Mouse (Mus musculus) forebrain, postnatal 0 days (tissue): Measurements from ENCODE around the gene Ksr1. TPM values are rescaled to one million over a fixed set of nuclear protein-coding genes. Genes with fewer than 3 reads are reported as not detected.
A peak's percentile ranks its signal among the peaks of the same experiment; 100 is the strongest.

Experiments
- ATAC-seq: fragments of 200-750 bp; cut with Nextera tagmentation; 2 replicates; pipeline ENCODE4 v1.8.0; 2017; ENCODE audit warnings: mild to moderate bottlenecking, moderate library complexity
- DNase-seq: peaks from one replicate; pipeline ENCODE4 v3.0.0-alpha.2; 2015
- H3K27ac ChIP-seq: fragments of 300-500 bp; sonication (generic); 2 replicates; pipeline ENCODE4 v1.5.1; 2014; ENCODE audit warnings: low read depth, mild to moderate bottlenecking, antibody characterized with exemption, low read length, moderate library complexity, mixed read lengths
- H3K27me3 ChIP-seq: fragments of 300-500 bp; sonication (generic); 2 replicates; pipeline ENCODE4 v1.6.1; 2014; ENCODE audit warnings: mild to moderate bottlenecking, low read length, mixed read lengths; ENCODE audit not compliant: insufficient read depth
- H3K36me3 ChIP-seq: fragments of 300-500 bp; sonication (generic); 2 replicates; pipeline ENCODE4 v1.6.1; 2014; ENCODE audit warnings: mild to moderate bottlenecking, moderate library complexity; ENCODE audit not compliant: insufficient read depth
- H3K4me1 ChIP-seq: fragments of 300-500 bp; sonication (generic); 2 replicates; pipeline ENCODE4 v1.6.1; 2014; ENCODE audit warnings: antibody characterized with exemption; ENCODE audit not compliant: insufficient read depth
- H3K4me2 ChIP-seq: fragments of 300-500 bp; sonication (generic); 2 replicates; pipeline ENCODE4 v1.6.1; 2014; ENCODE audit warnings: low read depth, mild to moderate bottlenecking, moderate library complexity
- H3K4me3 ChIP-seq: fragments of 300-500 bp; sonication (generic); 2 replicates; pipeline ENCODE4 v1.5.1; 2014; ENCODE audit warnings: low read depth, low read length, mixed read lengths
- H3K9ac ChIP-seq: fragments of 300-500 bp; sonication (generic); 2 replicates; pipeline ENCODE4 v1.6.1; 2014; ENCODE audit warnings: mild to moderate bottlenecking
- H3K9me3 ChIP-seq: fragments of 300-500 bp; sonication (generic); 2 replicates; pipeline ENCODE4 v1.6.1; 2016; ENCODE audit warnings: low read length
- CTCF ChIP-seq: sonication (generic); IDR thresholded peaks from 2 replicates; pipeline ENCODE4 v1.5.1; 2016; ENCODE audit warnings: antibody characterized with exemption, control low read depth, low read depth
- WGBS: fragments of 180-500 bp; shearing (Covaris S2); extraction: QIAGEN DNeasy Blood & Tissue Kit; methylation state at CpG from one replicate; pipeline ENCODE4 v1.1.7; 2014; 5-methylcytosine and 5-hydroxymethylcytosine counted together
- polyA plus RNA-seq: library from polyadenylated mRNA; unstranded; fragments of >200 nt; fragmentation: Nextera tagmentation; extraction: Ambion mirVana; gene quantifications from 2 replicates; pipeline ENCODE4 v1.2.1, GENCODE M21; 2015
- total RNA-seq: library from RNA; depleted of rRNA; stranded (reverse); fragments of >200 nt; gene quantifications from 2 replicates; pipeline ENCODE4 v1.2.3, GENCODE M21; 2014; rRNA removed

Ksr1 gene
- total and polyA plus RNA-seq, 2 experiments from 2014 or later = 2.7 to 33.2 TPM

DNA sequence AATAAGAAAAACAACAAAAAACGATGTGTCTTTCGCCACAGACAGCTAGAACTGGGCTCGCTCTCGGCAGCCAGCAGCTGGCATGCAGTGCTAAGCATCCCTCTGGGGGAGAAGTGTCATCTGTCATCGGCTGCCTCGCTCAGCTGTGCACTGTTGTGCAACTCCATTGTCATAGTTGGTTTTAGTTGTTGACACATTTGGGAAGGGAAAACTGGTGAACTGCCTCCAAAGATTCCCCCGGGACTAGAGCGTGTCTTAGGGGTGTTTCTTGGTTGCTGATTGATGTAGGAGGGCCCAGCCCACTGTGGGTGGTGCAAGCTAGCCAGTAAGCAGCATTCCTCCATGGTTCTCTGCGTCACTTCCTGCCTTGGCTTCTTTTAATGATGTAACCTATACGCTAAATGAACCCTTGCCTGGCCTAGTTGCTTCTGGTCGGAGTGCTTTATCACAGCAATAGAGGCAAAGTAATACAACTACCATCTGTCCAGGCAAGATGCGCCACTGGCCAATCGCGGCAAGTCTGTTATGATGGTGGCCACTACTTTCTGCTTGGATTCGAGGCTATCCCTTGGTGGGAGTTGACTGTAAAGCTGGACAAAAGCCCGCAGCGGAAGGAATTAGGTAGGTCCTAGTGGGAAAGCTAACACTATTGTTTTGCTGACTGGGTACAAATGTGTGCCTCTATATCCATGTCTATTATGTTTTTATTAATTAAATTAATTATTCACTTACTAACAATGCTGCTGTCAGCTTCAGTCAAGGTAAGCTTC is 172.6 kb downstream of the Ksr1 start:
- H3K9me3 ChIP-seq = no peaks in the 10 kb centered on the region
- no peak overlapping the region for H3K4me3 ChIP-seq
- no peak overlapping the region for H3K4me2 ChIP-seq
- no peaks in the 10 kb centered on the region for H3K27me3 ChIP-seq
- TF ChIP-seq CTCF = no peak
- DNase-seq = peak; percentile 41
- WGBS = 66% methylated on average over 17 of the region's 17 CpGs
- no peaks in the 10 kb centered on the region for H3K4me1 ChIP-seq
- no peak overlapping the region for H3K27ac ChIP-seq
- no peak overlapping the region for H3K9ac ChIP-seq
- no peaks in the 10 kb centered on the region for H3K36me3 ChIP-seq
- ATAC-seq = peak; percentile 36; the same call in 1 of the 2 replicates

DNA sequence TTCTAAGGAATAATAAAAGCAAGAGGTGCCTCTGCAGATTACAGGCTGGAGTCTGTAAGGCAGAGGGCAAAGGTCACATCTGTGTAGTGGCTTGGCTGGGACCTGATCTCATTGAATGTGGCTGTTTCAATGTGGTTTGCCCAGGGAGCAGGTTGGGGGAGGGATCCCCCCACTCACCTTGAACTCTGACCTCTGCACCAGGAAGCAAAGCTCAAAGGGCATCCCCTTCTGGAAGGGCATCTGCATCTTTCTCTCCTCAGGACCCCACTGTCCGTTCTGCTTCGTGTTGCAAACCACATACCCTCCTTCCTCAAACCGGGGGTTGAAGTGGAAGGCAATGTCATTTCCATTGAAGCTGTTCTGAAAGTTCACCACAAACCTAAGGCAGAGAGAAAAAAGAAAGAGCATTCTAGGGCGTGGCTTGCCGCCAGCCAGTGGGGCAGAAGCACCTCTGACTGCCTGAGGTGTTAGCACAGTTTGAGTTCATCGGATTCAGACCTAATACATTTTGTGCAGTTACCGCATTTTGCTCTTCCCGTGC is 173.3 kb downstream of the Ksr1 start:
- H3K27me3 ChIP-seq = no peaks in the 10 kb centered on the region
- TF ChIP-seq CTCF = no peak
- WGBS = 67% methylated on average over 8 of the region's 8 CpGs
- H3K27ac ChIP-seq = no peak overlapping the region
- H3K4me2 ChIP-seq = no peak overlapping the region
- no peaks in the 10 kb centered on the region for H3K36me3 ChIP-seq
- ATAC-seq = no peak
- no peak for DNase-seq
- H3K9ac ChIP-seq = no peak overlapping the region
- H3K4me1 ChIP-seq = no peaks in the 10 kb centered on the region
- H3K4me3 ChIP-seq = no peak overlapping the region
- no peaks in the 10 kb centered on the region for H3K9me3 ChIP-seq

DNA sequence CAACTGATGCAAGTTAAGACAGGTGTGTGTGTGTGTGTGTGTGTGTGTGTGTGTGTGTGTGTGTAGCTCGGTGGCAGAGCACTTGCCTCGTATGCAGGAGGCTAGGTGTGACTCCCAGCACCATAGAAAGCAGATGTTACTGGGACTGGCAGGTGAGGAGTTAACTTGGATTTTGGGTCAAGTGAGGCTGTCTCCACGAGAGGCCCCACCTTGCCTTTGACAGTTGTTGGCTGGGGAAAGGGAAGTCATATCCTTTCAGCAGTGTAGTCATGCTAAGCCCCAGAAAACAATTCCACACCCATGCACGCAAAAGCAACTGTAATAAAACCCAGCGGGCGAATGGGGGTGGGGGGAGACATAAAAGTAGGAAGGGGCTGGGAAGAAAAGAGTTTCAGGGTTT is 173.9 kb downstream of the Ksr1 start:
- no peak for ATAC-seq
- TF ChIP-seq CTCF = no peak
- Histone ChIP-seq H3K27me3 (no peaks in the 10 kb centered on the region), H3K36me3 (no peaks in the 10 kb centered on the region), H3K4me2 (no peak overlapping the region), H3K9ac (no peak overlapping the region), H3K27ac (no peak overlapping the region), H3K4me3 (no peak overlapping the region), H3K9me3 (no peaks in the 10 kb centered on the region), H3K4me1 (no peaks in the 10 kb centered on the region)
- 57% methylated on average over 6 of the region's 6 CpGs for WGBS
- no peak for DNase-seq

DNA sequence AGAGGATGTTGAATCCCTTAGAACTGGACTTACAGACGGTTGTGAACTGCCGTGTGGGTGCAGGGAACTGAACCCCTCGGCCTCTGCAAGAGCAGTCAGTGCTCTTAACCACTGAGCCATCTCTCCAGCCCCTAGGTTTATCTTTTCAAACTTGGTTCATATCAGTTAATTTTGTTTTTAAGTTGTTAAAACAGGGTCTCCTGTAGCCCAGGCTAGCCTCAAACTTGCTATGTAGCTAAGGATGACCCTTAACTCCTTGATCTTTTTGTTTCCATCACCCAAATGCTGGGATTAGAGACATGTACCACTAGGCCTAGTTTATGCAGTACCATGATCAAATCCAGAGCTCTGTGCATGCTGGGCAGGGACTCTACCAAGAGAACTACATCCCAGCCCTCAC is 174.5 kb downstream of the Ksr1 start:
- 90% methylated on average over 3 of the region's 3 CpGs for WGBS
- no peak for DNase-seq

DNA sequence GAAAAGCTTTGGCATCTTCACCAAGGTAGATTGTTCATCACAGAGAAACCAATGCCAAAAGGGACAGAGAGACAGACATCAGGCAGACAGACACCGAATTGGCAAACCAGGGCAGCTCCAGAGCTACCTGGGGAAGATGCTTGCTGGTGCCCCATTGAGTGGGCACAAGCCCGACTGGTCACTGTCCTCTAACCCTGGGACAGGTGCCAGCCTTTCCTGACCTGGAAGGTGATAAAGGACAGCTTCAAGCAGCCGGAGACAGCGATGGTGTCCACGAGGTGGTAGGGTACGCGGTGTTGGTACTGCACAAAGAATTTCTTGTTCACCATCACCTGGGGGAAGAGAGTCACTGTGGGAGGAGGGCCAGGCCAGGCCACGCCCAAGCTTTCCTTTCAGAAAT is 175.1 kb downstream of the Ksr1 start:
- Histone ChIP-seq H3K27me3 (no peaks in the 10 kb centered on the region), H3K36me3 (no peaks in the 10 kb centered on the region), H3K9me3 (no peaks in the 10 kb centered on the region), H3K4me1 (no peaks in the 10 kb centered on the region), H3K4me3 (no peak overlapping the region), H3K9ac (no peak overlapping the region), H3K4me2 (no peak overlapping the region), H3K27ac (no peak overlapping the region)
- DNase-seq (no peak), ATAC-seq (no peak)
- 92% methylated on average over 8 of the region's 8 CpGs for WGBS
- no peak for TF ChIP-seq CTCF

More for the DNA sequence above, 174.5 kb downstream of the Ksr1 start:
- H3K27me3 ChIP-seq = no peaks in the 10 kb centered on the region
- no peak overlapping the region for H3K4me3 ChIP-seq
- no peak for ATAC-seq
- TF ChIP-seq CTCF = no peak
- no peak overlapping the region for H3K9ac ChIP-seq
- H3K4me1 ChIP-seq = no peaks in the 10 kb centered on the region
- H3K4me2 ChIP-seq = no peak overlapping the region
- H3K9me3 ChIP-seq = no peaks in the 10 kb centered on the region
- no peaks in the 10 kb centered on the region for H3K36me3 ChIP-seq
- H3K27ac ChIP-seq = no peak overlapping the region

DNA sequence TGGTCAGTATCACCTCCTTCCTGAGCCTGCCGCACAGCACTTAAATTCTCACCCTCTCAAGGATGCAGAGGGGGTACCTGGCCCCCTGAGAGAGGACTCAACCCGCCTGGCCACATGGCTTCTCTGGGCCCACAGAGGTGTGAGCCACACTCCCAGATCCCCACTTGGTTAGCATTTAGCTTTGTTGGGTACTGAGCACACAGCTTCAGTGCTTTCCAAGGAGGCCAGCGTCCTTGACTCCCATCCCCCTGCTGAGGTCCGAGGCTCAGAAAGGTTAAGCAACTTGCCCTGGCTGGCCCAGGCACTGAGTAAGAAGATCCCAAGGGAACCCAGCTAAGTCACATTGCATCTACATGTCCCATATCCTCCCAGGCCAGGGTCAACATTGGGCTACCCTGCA is 178.1 kb downstream of the Ksr1 start:
- H3K4me2 ChIP-seq = no peak overlapping the region
- no peak overlapping the region for H3K27ac ChIP-seq
- no peaks in the 10 kb centered on the region for H3K9me3 ChIP-seq
- H3K4me1 ChIP-seq = no peaks in the 10 kb centered on the region
- WGBS = 82% methylated on average over 4 of the region's 4 CpGs
- no peak overlapping the region for H3K4me3 ChIP-seq
- DNase-seq (no peak), ATAC-seq (no peak)
- no peak for TF ChIP-seq CTCF
- H3K27me3 ChIP-seq = no peaks in the 10 kb centered on the region
- H3K36me3 ChIP-seq = no peaks in the 10 kb centered on the region
- H3K9ac ChIP-seq = no peak overlapping the region

DNA sequence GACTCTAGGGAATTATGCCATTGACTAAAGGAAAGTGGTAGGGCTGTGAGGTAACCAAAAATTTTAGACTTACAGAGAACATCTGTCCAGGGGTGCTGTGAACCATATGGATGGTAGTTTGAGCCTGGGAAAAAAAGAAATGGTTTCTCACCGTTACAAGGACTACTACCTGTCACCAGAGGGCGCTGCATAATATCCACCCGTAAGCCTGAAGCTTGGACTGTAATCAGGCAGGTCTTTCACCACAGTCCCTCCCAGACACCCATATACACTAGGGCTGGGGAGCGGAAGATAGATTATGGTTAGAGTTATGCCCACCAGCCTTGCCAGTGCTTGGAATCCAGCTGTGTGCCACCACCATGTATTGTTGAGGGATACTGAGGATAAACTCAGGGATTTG is 178.8 kb downstream of the Ksr1 start:
- peak; percentile 63 for TF ChIP-seq CTCF
- Histone ChIP-seq H3K27me3 (no peaks in the 10 kb centered on the region), H3K36me3 (no peaks in the 10 kb centered on the region), H3K27ac (no peak overlapping the region), H3K4me2 (no peak overlapping the region), H3K9me3 (no peaks in the 10 kb centered on the region), H3K4me3 (no peak overlapping the region), H3K4me1 (no peaks in the 10 kb centered on the region), H3K9ac (no peak overlapping the region)
- ATAC-seq (no peak), DNase-seq (peak; percentile 32)
- WGBS = 25% methylated on average over 4 of the region's 4 CpGs

Other genes starting within 250 kb of the Ksr1 start
- gene Nos2, start 225.6 kb downstream of the Ksr1 start, total RNA-seq = 0.24 and 0.62 TPM in 2 replicates
- 0.34 and 0.51 TPM in 2 replicates for gene Nos2, start 225.6 kb downstream of the Ksr1 start, polyA plus RNA-seq
- 8.6 and 13.9 TPM in 2 replicates for gene Lgals9, start 161.5 kb downstream of the Ksr1 start, total RNA-seq
- gene Lgals9, start 161.5 kb downstream of the Ksr1 start, polyA plus RNA-seq = 20.5 and 21.7 TPM in 2 replicates
- gene Wsb1, start 108.3 kb upstream of the Ksr1 start, total RNA-seq = 238 and 277 TPM in 2 replicates
- 157 and 215 TPM in 2 replicates for gene Wsb1, start 108.3 kb upstream of the Ksr1 start, polyA plus RNA-seq
- gene Gm9964, start 150.5 kb upstream of the Ksr1 start, total RNA-seq = not detected in 2 replicates
- gene Gm9964, start 150.5 kb upstream of the Ksr1 start, polyA plus RNA-seq = not detected in 2 replicates
- gene Nf1, start 193.3 kb upstream of the Ksr1 start, total RNA-seq = 61.1 and 72.6 TPM in 2 replicates
- 4.3 and 5.5 TPM in 2 replicates for gene Nf1, start 193.3 kb upstream of the Ksr1 start, polyA plus RNA-seq